Mouse (Mus musculus) midbrain, embryonic 12.5 days (tissue): ENCODE measurements around the gene Pawr. TPM values are rescaled to one million over a fixed set of nuclear protein-coding genes. Genes with fewer than 3 reads are reported as not detected.
A peak's percentile ranks its signal among the peaks of the same experiment; 100 is the strongest.
"Not testable (repeated sequence)": the region's sequence is repeated elsewhere in the genome, so short reads cannot be mapped to it uniquely, and the experiment has no call there.

Experiments used
- ATAC-seq: fragments of 200-750 bp; cut with Nextera tagmentation; 2 replicates; pipeline ENCODE4 v1.8.0; 2017; ENCODE audit warnings: low read depth, moderate TSS enrichment, moderate library complexity; ENCODE audit not compliant: low FRiP score
- H3K27ac ChIP-seq: fragments of 300-500 bp; sonication (generic); replicated peaks from 2 replicates; pipeline ENCODE4 v1.5.1; 2016; ENCODE audit warnings: mild to moderate bottlenecking
- H3K27me3 ChIP-seq: fragments of 300-500 bp; sonication (generic); 2 replicates; pipeline ENCODE4 v1.6.1; 2016; ENCODE audit warnings: mild to moderate bottlenecking
- H3K36me3 ChIP-seq: fragments of 300-500 bp; sonication (generic); 2 replicates; pipeline ENCODE4 v1.6.1; 2016
- H3K4me1 ChIP-seq: fragments of 300-500 bp; sonication (generic); 2 replicates; pipeline ENCODE4 v1.6.1; 2016
- H3K4me2 ChIP-seq: fragments of 300-500 bp; sonication (generic); replicated peaks from 2 replicates; pipeline ENCODE4 v1.6.1; 2016; ENCODE audit warnings: mild to moderate bottlenecking, moderate library complexity
- H3K4me3 ChIP-seq: fragments of 300-500 bp; sonication (generic); 2 replicates; pipeline ENCODE4 v1.5.1; 2016; ENCODE audit warnings: mild to moderate bottlenecking
- H3K9ac ChIP-seq: fragments of 300-500 bp; sonication (generic); replicated peaks from 2 replicates; pipeline ENCODE4 v1.6.1; 2016; ENCODE audit warnings: mild to moderate bottlenecking, moderate library complexity
- H3K9me3 ChIP-seq: fragments of 300-500 bp; sonication (generic); 2 replicates; pipeline ENCODE4 v1.6.1; 2016; ENCODE audit warnings: mild to moderate bottlenecking
- WGBS: fragments of 180-500 bp; shearing (Covaris S2); methylation state at CpG from one replicate; pipeline ENCODE4 v1.1.7; 2016; 5-methylcytosine and 5-hydroxymethylcytosine counted together
- polyA plus RNA-seq: library from polyadenylated mRNA; unstranded; fragments of >200 nt; fragmentation: Nextera tagmentation; extraction: Ambion mirVana; gene quantifications from 2 replicates; pipeline ENCODE4 v1.2.1, GENCODE M21; 2016

Pawr gene
- polyA plus RNA-seq, 1 experiment from 2014 or later = 10.9 TPM

DNA sequence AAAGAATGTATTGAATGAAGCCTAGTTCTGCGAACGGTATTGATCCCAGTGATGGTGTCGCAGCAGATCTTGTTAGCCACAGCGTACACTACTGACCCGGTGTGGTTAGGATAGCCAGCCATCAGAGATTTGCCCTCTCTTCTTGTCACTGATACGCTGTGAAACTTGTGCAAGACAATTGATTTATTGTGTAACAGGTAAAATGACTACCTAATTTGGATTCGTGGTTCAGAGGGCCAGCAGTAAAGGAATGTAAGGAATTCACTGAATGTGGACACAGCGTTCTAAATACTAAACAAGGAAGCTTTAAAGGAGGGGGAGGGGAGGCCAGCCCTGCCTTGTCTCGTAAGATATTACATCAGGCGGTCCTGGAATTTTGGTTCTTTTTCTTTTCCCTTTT lies 100.3 kb downstream of the Pawr start:
- no peak overlapping the region for H3K9ac ChIP-seq
- H3K36me3 ChIP-seq = no peaks in the 10 kb centered on the region
- 17% methylated on average over 10 of the region's 10 CpGs for WGBS
- H3K4me1 ChIP-seq = peaks cover 14% of the 10 kb centered on the region
- no peak for ATAC-seq
- no peaks in the 10 kb centered on the region for H3K27me3 ChIP-seq
- H3K27ac ChIP-seq = no peak overlapping the region
- H3K9me3 ChIP-seq = no peaks in the 10 kb centered on the region
- H3K4me3 ChIP-seq = no peak overlapping the region
- H3K4me2 ChIP-seq = no peak overlapping the region; the same call in 1 of the 2 replicates

DNA sequence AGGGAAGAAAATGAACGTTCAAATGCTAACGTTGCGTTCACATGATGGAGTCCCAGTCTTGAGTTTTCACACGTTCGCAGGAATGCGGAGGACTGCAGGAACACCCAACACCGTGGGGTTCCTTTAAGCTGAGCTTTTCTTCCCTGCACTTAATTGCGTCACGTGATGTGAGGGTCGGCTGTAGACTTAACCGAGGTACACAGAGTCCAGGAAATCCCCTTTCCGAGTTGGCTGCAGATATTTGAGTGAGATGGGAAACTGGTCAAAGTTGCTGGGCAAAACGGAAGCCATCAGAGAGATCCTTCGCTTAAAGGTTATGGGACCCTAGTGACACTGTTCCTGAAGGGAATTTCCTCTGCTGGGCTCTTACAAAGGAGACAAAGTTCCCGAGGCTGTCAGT lies 102.1 kb downstream of the Pawr start:
- no peak for ATAC-seq
- peak overlapping the region; percentile 33 for H3K4me2 ChIP-seq

DNA sequence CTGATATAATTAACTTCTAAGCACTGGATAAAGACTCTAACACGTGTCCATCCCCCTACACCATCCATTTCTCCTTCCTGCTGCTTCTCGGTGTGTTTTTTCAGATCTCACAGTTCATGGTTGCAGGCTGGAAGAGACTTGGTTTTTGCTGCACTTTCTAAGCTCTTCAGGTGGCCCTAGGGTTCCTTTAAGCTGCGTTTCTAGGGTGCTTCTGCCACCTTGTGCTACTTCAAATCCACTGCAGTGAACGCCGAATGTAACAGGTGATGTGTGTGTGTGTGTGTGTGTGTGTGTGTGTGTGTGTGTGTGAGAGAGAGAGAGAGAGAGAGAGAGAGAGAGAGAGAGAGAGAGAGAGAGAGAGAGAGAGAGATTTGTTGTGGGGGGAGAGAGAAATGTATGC lies 103.7 kb downstream of the Pawr start:
- WGBS = 21% methylated on average over 5 of the region's 5 CpGs
- no peak overlapping the region for H3K27ac ChIP-seq
- no peak overlapping the region for H3K4me3 ChIP-seq
- H3K4me1 ChIP-seq = peaks cover 14% of the 10 kb centered on the region
- H3K4me2 ChIP-seq = no peak overlapping the region
- no peaks in the 10 kb centered on the region for H3K36me3 ChIP-seq
- no peaks in the 10 kb centered on the region for H3K9me3 ChIP-seq
- no peaks in the 10 kb centered on the region for H3K27me3 ChIP-seq
- no peak overlapping the region for H3K9ac ChIP-seq
- no peak for ATAC-seq

More for the DNA sequence above, 102.1 kb downstream of the Pawr start:
- peaks cover 14% of the 10 kb centered on the region for H3K4me1 ChIP-seq
- no peak overlapping the region for H3K9ac ChIP-seq
- no peak overlapping the region for H3K27ac ChIP-seq
- H3K9me3 ChIP-seq = no peaks in the 10 kb centered on the region
- H3K4me3 ChIP-seq = no peak overlapping the region
- no peaks in the 10 kb centered on the region for H3K36me3 ChIP-seq
- 11% methylated on average over 15 of the region's 15 CpGs for WGBS
- no peaks in the 10 kb centered on the region for H3K27me3 ChIP-seq

DNA sequence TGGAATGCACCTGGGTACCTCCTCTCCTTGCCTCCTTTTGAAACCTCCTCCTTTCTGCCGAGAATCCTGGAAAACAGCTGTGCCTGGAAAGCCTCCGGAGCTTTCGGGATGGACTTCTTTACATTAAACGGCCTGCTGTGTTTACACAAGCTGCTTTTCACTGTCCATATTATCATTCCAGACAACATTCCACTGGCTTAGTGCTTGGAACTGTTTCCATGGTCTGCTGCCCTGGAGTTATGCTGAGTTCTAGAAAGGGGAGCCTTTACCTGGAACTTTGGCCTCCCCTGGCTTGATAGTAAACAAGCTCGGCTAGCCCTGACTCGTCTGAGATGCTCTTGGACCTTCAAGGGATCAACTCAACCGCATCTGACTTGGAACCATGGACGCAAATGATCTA lies 104.4 kb downstream of the Pawr start:
- Histone ChIP-seq H3K4me3 (no peak overlapping the region), H3K4me2 (no peak overlapping the region), H3K36me3 (no peaks in the 10 kb centered on the region), H3K9me3 (no peaks in the 10 kb centered on the region), H3K27me3 (no peaks in the 10 kb centered on the region), H3K9ac (no peak overlapping the region), H3K4me1 (peaks cover 14% of the 10 kb centered on the region), H3K27ac (no peak overlapping the region)
- no peak for ATAC-seq
- WGBS = 39% methylated on average over 8 of the region's 8 CpGs

DNA sequence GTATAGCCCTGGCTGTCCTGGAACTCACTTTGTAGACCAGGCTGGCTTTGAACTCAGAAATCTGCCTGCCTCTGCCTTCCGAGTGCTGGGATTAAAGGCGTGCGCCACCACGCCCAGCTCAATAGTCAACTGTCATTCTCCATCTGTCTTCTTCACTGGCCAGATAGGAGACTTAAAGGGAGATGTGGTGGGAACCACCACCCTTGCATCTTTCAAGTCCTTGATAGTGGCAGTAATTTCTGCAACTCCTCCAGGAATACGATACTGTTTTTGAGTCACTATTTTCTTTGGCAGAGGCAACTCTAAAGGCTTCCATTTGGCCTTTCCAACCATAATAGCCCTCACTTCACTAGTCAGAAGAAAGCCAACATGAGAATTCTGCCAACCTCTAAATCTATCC lies 108.3 kb downstream of the Pawr start:
- not testable (repeated sequence) for H3K27me3 ChIP-seq, H3K9me3 ChIP-seq, H3K36me3 ChIP-seq, H3K4me3 ChIP-seq, H3K9ac ChIP-seq, H3K4me1 ChIP-seq, H3K4me2 ChIP-seq, H3K27ac ChIP-seq, ATAC-seq
- 95% methylated on average over 5 of the region's 5 CpGs for WGBS

DNA sequence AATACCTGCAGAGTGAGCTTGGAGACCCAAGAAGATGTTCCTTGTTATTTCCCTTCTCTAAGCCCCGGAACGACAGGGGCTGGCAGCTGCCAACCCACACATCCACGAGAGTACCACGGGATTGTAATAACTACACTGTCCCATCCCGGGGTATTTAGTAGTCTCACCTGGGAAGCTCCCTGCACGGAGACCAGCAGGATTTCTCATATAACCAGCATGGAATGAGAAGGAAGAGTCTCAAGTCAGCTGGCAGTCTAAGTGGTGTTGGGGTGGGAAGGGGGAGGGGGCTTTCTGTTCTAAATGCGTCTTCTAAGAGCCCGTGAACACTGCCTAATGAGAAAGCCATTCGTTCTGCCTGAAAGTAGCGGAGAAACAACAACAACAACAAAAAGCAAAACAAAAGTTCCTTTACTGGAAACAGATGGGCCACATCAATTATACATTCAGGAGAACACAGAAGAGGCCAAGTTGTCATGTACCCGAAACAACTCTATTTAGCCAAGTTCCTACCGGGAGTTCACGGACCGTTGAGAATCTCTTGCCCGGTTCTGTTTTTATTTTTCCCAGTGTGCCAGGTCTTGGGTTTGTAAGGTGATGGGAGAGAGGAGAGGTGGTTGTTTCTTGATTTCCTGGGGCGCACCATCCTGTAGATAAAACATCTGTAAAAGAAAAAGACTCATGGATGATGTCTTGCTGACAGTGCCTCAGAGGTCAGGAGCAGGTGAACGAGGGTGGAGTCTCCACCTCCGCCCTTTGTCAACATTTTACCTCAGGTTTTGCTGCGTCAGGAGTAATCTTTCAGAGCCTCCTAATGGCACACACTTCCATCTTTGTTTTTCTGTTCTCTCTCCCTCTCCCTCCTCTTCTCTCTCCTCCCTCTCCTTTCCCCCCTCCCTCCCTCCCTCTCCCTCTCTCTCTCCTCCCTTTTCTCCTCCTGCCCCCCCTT lies 112.3 kb downstream of the Pawr start:
- 63% methylated on average over 19 of the region's 19 CpGs for WGBS
- Histone ChIP-seq H3K27ac (no peak overlapping the region), H3K36me3 (no peaks in the 10 kb centered on the region), H3K4me2 (no peak overlapping the region), H3K9me3 (no peaks in the 10 kb centered on the region), H3K4me3 (no peak overlapping the region), H3K9ac (no peak overlapping the region), H3K4me1 (peaks cover 12% of the 10 kb centered on the region), H3K27me3 (no peaks in the 10 kb centered on the region; the same call in 1 of the 2 replicates)
- peak; percentile 21; the same call in 1 of the 2 replicates for ATAC-seq

DNA sequence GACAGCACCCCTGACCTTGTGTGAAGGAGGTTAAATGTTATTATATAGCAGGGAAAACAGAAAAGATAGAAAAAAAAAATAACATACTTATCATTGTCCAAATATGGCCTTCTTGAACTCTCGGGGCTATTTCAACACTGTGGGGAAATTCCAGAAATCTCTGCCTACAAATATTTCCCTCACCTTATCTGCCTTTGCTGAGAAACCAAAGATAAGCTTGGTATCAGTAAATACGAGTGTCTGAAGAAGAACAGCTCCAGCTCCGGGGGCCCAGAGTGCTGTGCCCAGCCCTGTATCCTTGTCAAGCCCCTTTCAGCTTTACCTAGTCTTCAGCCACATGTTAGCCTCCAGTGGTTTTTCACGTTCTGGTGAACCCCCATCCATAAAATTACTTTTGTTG lies 113.2 kb downstream of the Pawr start:
- Histone ChIP-seq H3K4me3 (no peak overlapping the region), H3K4me1 (peaks cover 12% of the 10 kb centered on the region), H3K36me3 (no peaks in the 10 kb centered on the region), H3K27ac (no peak overlapping the region), H3K4me2 (no peak overlapping the region), H3K27me3 (no peaks in the 10 kb centered on the region; the same call in 1 of the 2 replicates), H3K9ac (no peak overlapping the region), H3K9me3 (no peaks in the 10 kb centered on the region)
- 80% methylated on average over 4 of the region's 4 CpGs for WGBS
- no peak for ATAC-seq

DNA sequence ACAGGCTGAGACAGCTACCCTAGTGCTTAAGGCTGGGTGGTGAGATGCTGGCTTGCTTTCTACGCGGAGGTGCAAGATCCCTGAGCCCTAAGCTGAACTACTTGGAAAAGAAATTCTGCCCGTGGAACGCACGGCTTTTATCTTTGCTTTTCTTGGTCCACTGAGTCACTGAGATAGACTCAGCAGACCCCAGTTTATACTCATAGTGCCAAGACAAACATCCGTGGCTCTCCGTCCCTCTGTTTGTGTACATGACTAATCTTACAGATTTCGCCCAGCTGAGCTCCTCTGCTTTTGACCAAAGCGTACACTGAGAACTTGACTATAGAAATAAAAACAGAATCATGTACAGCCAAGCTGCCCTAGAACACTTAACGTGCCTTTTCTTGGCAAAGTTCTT lies 113.7 kb downstream of the Pawr start:
- no peaks in the 10 kb centered on the region; the same call in 1 of the 2 replicates for H3K27me3 ChIP-seq
- no peak overlapping the region for H3K4me2 ChIP-seq
- ATAC-seq = no peak
- peaks cover 12% of the 10 kb centered on the region for H3K4me1 ChIP-seq
- H3K27ac ChIP-seq = no peak overlapping the region
- no peaks in the 10 kb centered on the region for H3K9me3 ChIP-seq
- H3K9ac ChIP-seq = no peak overlapping the region
- no peaks in the 10 kb centered on the region for H3K36me3 ChIP-seq
- 69% methylated on average over 10 of the region's 10 CpGs for WGBS
- H3K4me3 ChIP-seq = no peak overlapping the region

DNA sequence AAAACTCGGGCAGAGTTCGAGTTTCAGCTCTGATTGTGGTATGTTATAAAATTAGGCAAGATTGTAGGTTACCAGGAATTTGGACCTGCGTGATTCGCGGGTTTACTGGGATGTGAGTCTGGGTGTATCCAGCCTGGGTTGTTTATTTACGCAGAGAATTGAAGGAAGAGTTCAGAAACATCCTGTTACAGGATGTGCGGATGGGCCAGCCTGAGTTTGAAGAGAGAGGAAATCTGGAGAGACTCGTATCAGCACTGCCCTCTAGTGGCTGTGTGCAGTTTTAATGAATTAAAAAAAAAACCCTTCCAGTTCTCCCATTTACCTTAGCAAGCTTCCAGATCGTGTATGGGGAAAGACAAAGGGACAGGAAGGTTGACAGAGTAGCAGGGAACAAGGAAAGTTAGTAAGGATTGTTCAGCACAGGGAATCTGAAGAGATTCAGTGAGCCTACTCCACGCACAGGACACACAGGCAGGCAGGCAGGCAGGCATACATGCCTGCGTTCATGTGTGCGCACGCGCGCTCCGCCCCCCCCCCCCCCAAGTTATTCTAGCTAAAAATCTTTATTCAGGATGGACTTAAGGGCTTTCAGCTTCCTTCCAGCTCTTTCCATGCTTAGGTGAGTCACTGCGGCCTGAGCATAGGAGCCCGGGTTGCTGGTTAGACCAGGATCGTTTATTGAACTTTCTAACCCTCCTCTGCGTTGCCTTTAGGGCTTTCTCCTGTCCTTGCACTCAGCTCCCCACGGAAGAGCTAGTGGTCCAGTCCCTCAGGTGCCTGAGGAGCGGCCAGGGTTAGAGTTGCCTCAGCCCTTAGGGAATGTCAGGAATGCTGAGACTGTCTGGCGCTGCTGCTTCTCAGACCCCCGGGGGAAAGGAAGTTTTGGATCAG lies 114.4 kb downstream of the Pawr start:
- Histone ChIP-seq H3K9me3 (no peaks in the 10 kb centered on the region), H3K27ac (no peak overlapping the region), H3K9ac (peak overlapping the region; percentile 48), H3K4me1 (peaks cover 12% of the 10 kb centered on the region), H3K4me3 (peak overlapping the region; percentile 43), H3K36me3 (no peaks in the 10 kb centered on the region), H3K4me2 (peak overlapping the region; percentile 62), H3K27me3 (no peaks in the 10 kb centered on the region; the same call in 1 of the 2 replicates)
- 9% methylated on average over 24 of the region's 24 CpGs for WGBS
- ATAC-seq = peak; percentile 80

DNA sequence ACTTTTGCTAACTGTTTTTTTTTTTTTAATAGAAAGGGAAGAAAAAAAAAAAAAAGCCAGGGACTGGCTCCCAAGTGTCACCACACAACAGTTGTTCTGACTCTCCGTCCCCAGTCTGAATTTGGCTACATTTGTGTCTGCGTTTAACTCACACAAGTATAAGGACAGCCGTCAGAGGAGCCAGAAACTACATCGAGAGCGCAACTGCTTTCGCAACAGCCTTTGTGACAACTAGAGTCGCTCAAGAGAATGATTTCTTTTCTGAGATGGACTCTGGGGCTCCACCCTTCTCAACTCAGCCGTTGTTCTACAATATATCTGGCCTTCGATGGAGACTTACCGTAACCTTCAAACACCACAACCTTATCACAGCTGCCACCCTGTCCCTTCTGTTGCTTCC lies 115.3 kb downstream of the Pawr start:
- ATAC-seq = no peak
- H3K4me3 ChIP-seq = no peak overlapping the region
- H3K9me3 ChIP-seq = no peaks in the 10 kb centered on the region
- no peaks in the 10 kb centered on the region for H3K36me3 ChIP-seq
- no peak overlapping the region for H3K9ac ChIP-seq
- H3K4me2 ChIP-seq = no peak overlapping the region
- no peak overlapping the region for H3K27ac ChIP-seq
- no peaks in the 10 kb centered on the region; the same call in 1 of the 2 replicates for H3K27me3 ChIP-seq
- WGBS = 84% methylated on average over 10 of the region's 10 CpGs
- peaks cover 12% of the 10 kb centered on the region for H3K4me1 ChIP-seq

DNA sequence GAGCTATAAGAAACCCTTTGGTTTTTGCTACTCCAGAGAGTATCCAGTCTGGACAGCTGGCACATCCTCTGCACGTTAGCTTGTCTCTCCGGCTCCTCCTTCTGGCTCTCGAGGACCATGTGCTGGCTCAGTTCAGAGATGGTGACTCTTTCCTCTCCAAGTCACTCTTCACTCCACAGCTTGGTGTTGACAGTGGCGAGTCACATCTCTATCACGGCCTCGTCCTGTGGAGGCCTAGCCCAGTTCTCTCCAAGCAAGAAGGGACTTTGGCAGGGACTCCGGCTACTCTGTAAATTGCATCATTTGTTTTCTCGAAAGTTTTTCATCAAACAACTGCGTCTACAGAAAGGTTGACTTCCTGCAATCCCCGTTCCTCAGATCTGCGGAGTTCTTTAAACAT lies 116.5 kb downstream of the Pawr start:
- H3K36me3 ChIP-seq = no peaks in the 10 kb centered on the region
- ATAC-seq = no peak
- no peak overlapping the region for H3K27ac ChIP-seq
- H3K4me3 ChIP-seq = no peak overlapping the region
- 88% methylated on average over 11 of the region's 11 CpGs for WGBS
- H3K4me2 ChIP-seq = no peak overlapping the region
- no peaks in the 10 kb centered on the region for H3K9me3 ChIP-seq
- peaks cover 12% of the 10 kb centered on the region for H3K4me1 ChIP-seq
- no peaks in the 10 kb centered on the region; the same call in 1 of the 2 replicates for H3K27me3 ChIP-seq
- no peak overlapping the region for H3K9ac ChIP-seq

DNA sequence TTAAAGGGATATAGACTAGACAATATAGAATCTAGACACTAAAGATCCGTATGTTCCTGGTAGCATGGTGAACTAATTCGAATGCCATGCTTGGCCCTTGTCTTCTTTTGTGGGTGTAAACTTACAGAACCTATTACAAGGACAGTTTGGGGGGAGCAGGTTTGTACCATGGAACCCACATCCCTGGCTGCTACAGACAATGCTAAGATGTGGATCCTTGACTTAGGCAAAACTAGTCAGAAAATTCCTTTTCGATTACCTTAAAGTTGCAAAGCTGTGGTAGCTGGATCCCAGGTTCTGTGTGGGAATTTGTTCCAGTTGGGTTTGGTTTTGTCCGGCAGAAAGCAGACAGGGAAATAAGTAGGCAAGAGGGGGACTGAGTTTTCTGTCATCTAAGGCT lies 118.5 kb downstream of the Pawr start:
- no peak for ATAC-seq
- H3K36me3 ChIP-seq = no peaks in the 10 kb centered on the region
- no peaks in the 10 kb centered on the region for H3K9me3 ChIP-seq
- peaks cover 3% of the 10 kb centered on the region for H3K4me1 ChIP-seq
- no peak overlapping the region for H3K4me2 ChIP-seq
- H3K27me3 ChIP-seq = no peaks in the 10 kb centered on the region; the same call in 1 of the 2 replicates
- no peak overlapping the region for H3K9ac ChIP-seq
- H3K4me3 ChIP-seq = no peak overlapping the region
- 91% methylated on average over 4 of the region's 4 CpGs for WGBS
- no peak overlapping the region for H3K27ac ChIP-seq
